Mouse (Mus musculus) neural tube, embryonic 15.5 days (tissue): ENCODE results near the gene Trat1. TPM values are rescaled to one million over a fixed set of nuclear protein-coding genes. Genes with fewer than 3 reads are reported as not detected.

ENCODE experiments used
- ATAC-seq: fragments of 200-750 bp; cut with Nextera tagmentation; 2 replicates; pipeline ENCODE4 v1.8.0; 2017; ENCODE audit warnings: mild to moderate bottlenecking, moderate TSS enrichment, moderate library complexity; ENCODE audit not compliant: low FRiP score
- H3K27ac ChIP-seq: fragments of 300-500 bp; sonication (generic); replicated peaks from 2 replicates; pipeline ENCODE4 v1.5.1; 2015; ENCODE audit warnings: mild to moderate bottlenecking, inconsistent platforms
- H3K27me3 ChIP-seq: fragments of 300-500 bp; sonication (generic); replicated peaks from 2 replicates; pipeline ENCODE4 v1.6.1; 2015; ENCODE audit warnings: inconsistent platforms
- H3K36me3 ChIP-seq: fragments of 300-500 bp; sonication (generic); 2 replicates; pipeline ENCODE4 v1.6.1; 2015; ENCODE audit warnings: inconsistent platforms
- H3K4me1 ChIP-seq: fragments of 300-500 bp; sonication (generic); 2 replicates; pipeline ENCODE4 v1.6.1; 2015; ENCODE audit warnings: inconsistent platforms
- H3K4me2 ChIP-seq: fragments of 300-500 bp; sonication (generic); 2 replicates; pipeline ENCODE4 v1.6.1; 2015; ENCODE audit warnings: inconsistent platforms, mild to moderate bottlenecking, moderate library complexity
- H3K4me3 ChIP-seq: fragments of 300-500 bp; sonication (generic); replicated peaks from 2 replicates; pipeline ENCODE4 v1.5.1; 2015; ENCODE audit warnings: mild to moderate bottlenecking, inconsistent platforms
- H3K9ac ChIP-seq: fragments of 300-500 bp; sonication (generic); replicated peaks from 2 replicates; pipeline ENCODE4 v1.6.1; 2015; ENCODE audit warnings: mild to moderate bottlenecking, inconsistent platforms
- H3K9me3 ChIP-seq: fragments of 300-500 bp; sonication (generic); replicated peaks from 2 replicates; pipeline ENCODE4 v1.6.1; 2016; ENCODE audit warnings: inconsistent platforms
- WGBS: fragments of 180-500 bp; shearing (Covaris S2); methylation state at CpG from one replicate; pipeline ENCODE4 v1.1.7; 2015; ENCODE audit warnings: mixed read lengths; 5-methylcytosine and 5-hydroxymethylcytosine counted together
- polyA plus RNA-seq: library from polyadenylated mRNA; unstranded; fragments of >200 nt; fragmentation: Nextera tagmentation; extraction: Ambion mirVana; gene quantifications from 2 replicates; pipeline ENCODE4 v1.2.1, GENCODE M21; 2015

Gene Trat1
- 0.26 and 5.2 TPM in 2 replicates for polyA plus RNA-seq

GRCm38 (mm10) chr16:48771971-48772445 lies at the start of gene Trat1:
Gene Trat1 (minus strand): TSS chr16:48772021.
- no peak for ATAC-seq
- Histone ChIP-seq H3K36me3 (no peaks in the 10 kb centered on the region), H3K27me3 (no peaks in the 10 kb centered on the region), H3K4me1 (no peaks in the 10 kb centered on the region), H3K4me3 (no peak within 1 kb of the TSS), H3K4me2 (no peak within 1 kb of the TSS), H3K9ac (no peak within 1 kb of the TSS), H3K9me3 (no peaks in the 10 kb centered on the region), H3K27ac (no peak within 1 kb of the TSS)
- 76% methylated on average over 3 of the region's 3 CpGs for WGBS

GRCm38 (mm10) chr16:48818524-48818923 lies 46.7 kb upstream of the Trat1 start:
- WGBS, result 91% methylated on average over 6 of the region's 6 CpGs
- no peaks in the 10 kb centered on the region for H3K4me1 ChIP-seq
- H3K27ac ChIP-seq, result no peak overlapping the region
- no peak overlapping the region for H3K4me2 ChIP-seq
- H3K9ac ChIP-seq, result no peak overlapping the region
- H3K27me3 ChIP-seq, result no peaks in the 10 kb centered on the region
- no peaks in the 10 kb centered on the region for H3K36me3 ChIP-seq
- no peaks in the 10 kb centered on the region for H3K9me3 ChIP-seq
- no peak overlapping the region for H3K4me3 ChIP-seq
- no peak for ATAC-seq

- 98% methylated on average over 2 of the region's 2 CpGs for WGBS
- ATAC-seq, result no peak
Observed at GRCm38 (mm10) chr16:48816695-48817094, 44.9 kb upstream of the Trat1 start, which contains the start of gene Retnlb. Gene Retnlb (plus strand): TSS chr16:48816856.

GRCm38 (mm10) chr16:48811881-48812436 lies 40.1 kb upstream of the Trat1 start:
- H3K36me3 ChIP-seq, result no peaks in the 10 kb centered on the region
- 91% methylated on average over 7 of the region's 7 CpGs for WGBS
- ATAC-seq, result no peak

More at GRCm38 (mm10) chr16:48816695-48817094, 44.9 kb upstream of the Trat1 start, which contains the start of gene Retnlb:
- H3K27me3 ChIP-seq, result no peaks in the 10 kb centered on the region
- H3K4me1 ChIP-seq, result no peaks in the 10 kb centered on the region
- H3K4me2 ChIP-seq, result no peak within 1 kb of the TSS
- no peak within 1 kb of the TSS for H3K4me3 ChIP-seq
- H3K9me3 ChIP-seq, result no peaks in the 10 kb centered on the region
- no peak within 1 kb of the TSS for H3K9ac ChIP-seq
- no peaks in the 10 kb centered on the region for H3K36me3 ChIP-seq
- H3K27ac ChIP-seq, result no peak within 1 kb of the TSS

GRCm38 (mm10) chr16:48809374-48809773 lies 37.6 kb upstream of the Trat1 start:
- no peak for ATAC-seq
- Histone ChIP-seq H3K36me3 (no peaks in the 10 kb centered on the region), H3K4me1 (no peaks in the 10 kb centered on the region), H3K9me3 (no peaks in the 10 kb centered on the region), H3K4me3 (no peak overlapping the region), H3K27me3 (no peaks in the 10 kb centered on the region), H3K4me2 (no peak overlapping the region), H3K9ac (no peak overlapping the region), H3K27ac (no peak overlapping the region)
- 63% methylated on average over 2 of the region's 2 CpGs for WGBS

More at GRCm38 (mm10) chr16:48811881-48812436, 40.1 kb upstream of the Trat1 start:
- Histone ChIP-seq H3K4me2 (no peak overlapping the region), H3K9me3 (no peaks in the 10 kb centered on the region), H3K27ac (no peak overlapping the region), H3K4me1 (no peaks in the 10 kb centered on the region), H3K4me3 (no peak overlapping the region), H3K9ac (no peak overlapping the region), H3K27me3 (no peaks in the 10 kb centered on the region)

- no peaks in the 10 kb centered on the region for H3K4me1 ChIP-seq
- 86% methylated on average over 1 of the region's 1 CpGs for WGBS
- no peaks in the 10 kb centered on the region for H3K9me3 ChIP-seq
- no peaks in the 10 kb centered on the region for H3K27me3 ChIP-seq
- no peak for ATAC-seq
- no peaks in the 10 kb centered on the region for H3K36me3 ChIP-seq
- no peak overlapping the region for H3K4me3 ChIP-seq
- no peak overlapping the region for H3K9ac ChIP-seq
- no peak overlapping the region for H3K4me2 ChIP-seq
- no peak overlapping the region for H3K27ac ChIP-seq
Observed at GRCm38 (mm10) chr16:48806521-48806920, 34.7 kb upstream of the Trat1 start.

- no peak for ATAC-seq
- Histone ChIP-seq H3K4me2 (no peak overlapping the region), H3K27me3 (no peaks in the 10 kb centered on the region), H3K27ac (no peak overlapping the region), H3K4me3 (no peak overlapping the region), H3K36me3 (no peaks in the 10 kb centered on the region), H3K4me1 (no peaks in the 10 kb centered on the region), H3K9me3 (no peaks in the 10 kb centered on the region), H3K9ac (no peak overlapping the region)
- 85% methylated on average over 1 of the region's 1 CpGs for WGBS
Observed at GRCm38 (mm10) chr16:48805412-48805811, 33.6 kb upstream of the Trat1 start.

- no peak overlapping the region for H3K9ac ChIP-seq
- no peak overlapping the region for H3K27ac ChIP-seq
- no peak for ATAC-seq
- WGBS, result 92% methylated on average over 2 of the region's 2 CpGs
- H3K4me2 ChIP-seq, result no peak overlapping the region
- no peaks in the 10 kb centered on the region for H3K4me1 ChIP-seq
- H3K9me3 ChIP-seq, result no peaks in the 10 kb centered on the region
- no peaks in the 10 kb centered on the region for H3K36me3 ChIP-seq
- no peak overlapping the region for H3K4me3 ChIP-seq
- no peaks in the 10 kb centered on the region for H3K27me3 ChIP-seq
Observed at GRCm38 (mm10) chr16:48800906-48801305, 29.1 kb upstream of the Trat1 start.

- Histone ChIP-seq H3K4me2 (no peak overlapping the region), H3K27ac (no peak overlapping the region), H3K4me3 (no peak overlapping the region), H3K36me3 (no peaks in the 10 kb centered on the region), H3K9me3 (no peaks in the 10 kb centered on the region), H3K9ac (no peak overlapping the region), H3K27me3 (no peaks in the 10 kb centered on the region), H3K4me1 (no peaks in the 10 kb centered on the region)
- ATAC-seq, result no peak
- 87% methylated on average over 3 of the region's 3 CpGs for WGBS
Observed at GRCm38 (mm10) chr16:48799470-48799869, 27.6 kb upstream of the Trat1 start.

GRCm38 (mm10) chr16:48798285-48798684 lies 26.5 kb upstream of the Trat1 start:
- H3K36me3 ChIP-seq, result no peaks in the 10 kb centered on the region
- no peak overlapping the region for H3K4me2 ChIP-seq
- no peak overlapping the region for H3K4me3 ChIP-seq
- no peak overlapping the region for H3K9ac ChIP-seq
- no peaks in the 10 kb centered on the region for H3K4me1 ChIP-seq
- no peaks in the 10 kb centered on the region for H3K27me3 ChIP-seq
- no peak for ATAC-seq
- WGBS, result 79% methylated on average over 3 of the region's 3 CpGs
- H3K9me3 ChIP-seq, result no peaks in the 10 kb centered on the region
- H3K27ac ChIP-seq, result no peak overlapping the region

GRCm38 (mm10) chr16:48788704-48789185 lies 16.9 kb upstream of the Trat1 start:
- ATAC-seq, result no peak
- Histone ChIP-seq H3K9me3 (no peaks in the 10 kb centered on the region), H3K36me3 (no peaks in the 10 kb centered on the region), H3K4me1 (no peaks in the 10 kb centered on the region), H3K27me3 (no peaks in the 10 kb centered on the region), H3K9ac (no peak overlapping the region), H3K27ac (no peak overlapping the region), H3K4me2 (no peak overlapping the region), H3K4me3 (no peak overlapping the region)
- WGBS, result 83% methylated on average over 4 of the region's 4 CpGs

- ATAC-seq, result no peak
- Histone ChIP-seq H3K27me3 (no peaks in the 10 kb centered on the region), H3K27ac (no peak overlapping the region), H3K9me3 (no peaks in the 10 kb centered on the region), H3K36me3 (no peaks in the 10 kb centered on the region), H3K4me1 (no peaks in the 10 kb centered on the region), H3K9ac (no peak overlapping the region), H3K4me3 (no peak overlapping the region), H3K4me2 (no peak overlapping the region)
- 77% methylated on average over 3 of the region's 3 CpGs for WGBS
Observed at GRCm38 (mm10) chr16:48786258-48786657, 14.4 kb upstream of the Trat1 start.
